Mouse (Mus musculus) central nervous system, embryonic 14 days (tissue): Measurements from ENCODE around the gene B630019K06Rik. TPM values are rescaled to one million over a fixed set of nuclear protein-coding genes. Genes with fewer than 3 reads are reported as not detected.

ENCODE experiments used
- polyA plus RNA-seq: library from polyadenylated mRNA; depleted of rRNA; stranded (reverse); fragments of >200 nt; gene quantifications from 2 replicates; pipeline ENCODE4 v1.2.3, GENCODE M21; 2012; rRNA removed

Gene B630019K06Rik
- polyA plus RNA-seq, result 30.0 and 31.2 TPM in 2 replicates

DNA sequence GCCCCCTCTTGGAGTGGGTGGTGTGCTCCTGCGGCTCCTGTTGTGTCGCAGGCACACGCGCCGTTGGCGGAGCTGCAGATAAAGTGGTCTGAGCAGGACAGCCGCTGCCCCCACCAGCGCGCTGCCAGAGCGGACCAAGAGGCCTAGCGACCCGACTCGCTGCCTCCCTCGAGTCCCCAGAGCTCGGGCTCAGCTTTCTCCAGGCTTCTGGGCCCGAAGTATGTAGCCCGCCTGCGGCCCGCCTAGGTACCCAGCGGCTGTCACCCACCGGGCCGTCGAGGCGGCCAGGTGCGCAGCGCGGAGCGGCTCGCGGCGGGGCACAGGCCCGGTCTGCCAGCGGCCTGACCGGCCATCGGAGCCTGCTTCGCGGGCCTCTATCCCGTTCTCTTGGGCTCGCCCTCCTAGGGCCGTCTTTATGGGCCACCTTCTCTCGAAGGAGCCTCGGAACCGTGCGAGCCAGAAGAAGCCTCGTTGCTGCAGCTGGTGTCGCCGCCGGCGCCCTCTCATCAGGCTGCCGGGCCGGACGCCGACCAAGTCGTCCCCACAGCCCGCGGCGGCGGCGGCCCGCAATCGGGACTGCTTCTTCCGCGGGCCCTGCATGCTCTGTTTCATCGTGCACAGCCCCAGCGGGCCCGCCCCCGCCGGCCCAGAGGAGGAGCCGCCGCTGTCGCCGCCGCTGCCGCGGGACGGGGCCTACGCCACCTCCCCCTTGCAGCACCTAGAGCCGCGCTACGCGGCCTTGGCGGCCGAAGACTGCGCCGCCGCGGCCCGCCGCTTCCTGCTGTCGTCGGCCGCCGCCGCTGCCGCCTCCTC, at the start of gene B630019K06Rik:
Gene B630019K06Rik, plus strand, starts transcription at position 40 of the 813 bp plus-strand sequence.

GRCm38 (mm10) chrX:8843694-8844093, 48.5 kb upstream of the B630019K06Rik start, which contains the start of gene Gm6592:
Gene Gm6592, plus strand, starts transcription at chrX:8843994.

DNA sequence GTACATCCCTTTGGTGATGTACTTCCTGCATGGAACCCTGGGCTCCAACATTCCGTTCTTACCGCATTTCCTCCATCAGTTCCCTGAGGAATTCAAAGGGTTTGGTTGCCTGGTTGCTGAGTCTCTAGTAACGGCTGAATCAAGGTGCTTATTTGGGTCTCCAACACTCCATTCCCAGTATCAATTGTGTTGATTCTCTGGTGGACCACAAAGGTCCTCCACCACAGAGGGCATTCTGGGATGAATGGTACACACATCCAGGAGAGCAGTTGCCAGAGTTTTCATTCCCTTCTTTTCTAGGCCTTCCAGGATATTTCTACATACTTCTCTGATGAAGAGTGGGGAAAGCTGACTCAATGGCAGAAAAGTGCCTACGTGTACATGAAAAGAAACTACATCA, 18.2 kb upstream of the B630019K06Rik start, which contains the start of gene Gm5751:
Gene Gm5751, plus strand, starts transcription at position 301 of the 400 bp plus-strand sequence.

Other genes with a start within 250 kb of the B630019K06Rik start
- not detected in 2 replicates for gene Ssxb8, start 201.5 kb upstream of the B630019K06Rik start, polyA plus RNA-seq
- not detected in 2 replicates for gene Ssx9, start 143.9 kb upstream of the B630019K06Rik start, polyA plus RNA-seq
- gene Ssxb5, start 88.7 kb upstream of the B630019K06Rik start, polyA plus RNA-seq, result not detected in 2 replicates
- not detected in 2 replicates for gene Gm6592, start 48.4 kb upstream of the B630019K06Rik start, polyA plus RNA-seq
- not detected in 2 replicates for gene Gm5751, start 18.1 kb upstream of the B630019K06Rik start, polyA plus RNA-seq
- not detected in 2 replicates for gene Fthl17b, start 70.6 kb downstream of the B630019K06Rik start, polyA plus RNA-seq
- gene Fthl17c, start 84.2 kb downstream of the B630019K06Rik start, polyA plus RNA-seq, result not detected in 2 replicates
- gene Fthl17d, start 94.4 kb downstream of the B630019K06Rik start, polyA plus RNA-seq, result not detected in 2 replicates
- not detected in 2 replicates for gene Fthl17e, start 141.1 kb downstream of the B630019K06Rik start, polyA plus RNA-seq
- not detected in 2 replicates for gene Fthl17f, start 170.6 kb downstream of the B630019K06Rik start, polyA plus RNA-seq
- not detected in 2 replicates for gene 4930402K13Rik, start 212.2 kb downstream of the B630019K06Rik start, polyA plus RNA-seq